Mouse (Mus musculus) kidney, adult 2 months (tissue): Measurements from ENCODE around the gene Zfp346.

Experiments used
- CTCF ChIP-seq: fragments of 200-500 bp; conservative IDR thresholded peaks from 2 replicates; pipeline ENCODE4 v1.5.1; 2011; ENCODE audit warnings: low read depth, mild to moderate bottlenecking, control low read depth, low read length, moderate library complexity, mixed read lengths; ENCODE audit not compliant: insufficient read depth, insufficient read length
- POLR2A ChIP-seq: fragments of 200-500 bp; IDR thresholded peaks from one replicate; pipeline ENCODE4 v1.6.1; 2011; ENCODE audit warnings: low read depth, low read length, control low read depth

GRCm38 (mm10) chr13:55105953-55106691, 1.0 kb downstream of the Zfp346 start:
- TF ChIP-seq CTCF (no peak), POLR2A (no peak)
